Mouse (Mus musculus): ENCODE results near the gene Unc5b.

Gene Unc5b

DNA sequence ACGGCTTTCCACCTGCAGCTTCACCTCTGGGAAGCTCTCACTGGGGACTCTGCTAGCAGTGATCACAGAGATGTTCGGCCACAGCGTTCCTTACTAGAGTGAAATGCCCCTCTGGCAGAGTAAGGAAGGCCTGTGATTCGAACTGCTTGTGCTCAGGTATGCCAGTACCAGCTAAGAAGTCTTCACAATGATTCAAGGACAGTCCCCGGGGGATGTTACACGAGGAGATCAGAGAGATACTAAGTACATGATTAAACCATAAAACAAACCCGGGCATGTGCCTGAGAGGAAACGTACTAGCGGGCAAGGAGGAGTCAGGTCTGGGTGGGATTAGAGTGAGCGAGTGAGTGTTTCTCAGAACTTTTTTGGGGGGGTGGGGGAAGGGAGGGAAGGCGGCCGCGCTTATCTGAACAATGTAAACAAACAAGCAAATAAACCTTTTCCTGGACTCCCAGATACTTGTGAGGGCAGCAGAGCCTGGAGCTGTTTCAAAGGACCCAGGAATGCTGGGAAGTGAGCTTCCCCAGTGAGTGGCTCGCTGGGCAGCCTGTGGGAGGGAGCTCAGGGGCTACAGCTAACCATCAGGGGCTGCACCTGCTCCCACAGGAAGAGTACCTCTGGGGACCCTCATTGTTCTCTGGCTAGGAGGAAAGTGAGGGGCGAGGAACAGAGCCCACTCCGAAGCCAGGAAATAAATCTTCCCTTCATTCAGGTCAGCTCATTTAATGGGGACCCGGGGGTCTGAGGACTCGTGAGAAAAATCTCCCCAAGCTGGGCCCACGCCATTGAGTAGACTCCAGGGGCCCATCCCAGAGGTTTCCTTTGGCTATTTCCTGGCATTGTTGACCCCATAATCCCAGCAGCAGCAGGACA is 30.9 kb downstream of the Unc5b start:
- no peak for DNase-seq (ENCODE audit: low read depth, low spot score)

- no peak for DNase-seq (ENCODE audit: low read depth, low spot score)
Measured at GRCm38 (mm10) chr10:60797682-60798422, 33.5 kb downstream of the Unc5b start.

DNA sequence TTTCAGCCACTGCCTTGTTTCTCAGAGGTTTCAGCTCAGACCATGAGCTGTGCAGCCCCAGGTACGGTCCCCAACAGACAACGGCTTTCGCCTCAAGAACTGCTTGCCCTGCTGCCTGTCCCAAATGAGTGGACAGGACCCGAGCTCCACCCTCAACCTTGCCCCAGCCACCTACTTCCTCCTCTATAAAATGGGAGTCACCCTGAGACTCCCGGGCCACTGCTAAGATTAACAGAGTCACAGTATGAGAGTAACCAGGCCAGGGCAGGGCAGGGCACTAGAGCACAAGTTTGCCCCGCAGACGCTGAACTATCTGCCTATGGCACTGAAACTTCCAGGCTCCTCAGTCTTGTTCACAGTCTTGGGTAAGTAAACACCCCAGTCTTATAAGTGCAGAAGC is 34.9 kb downstream of the Unc5b start:
- DNase-seq (ENCODE audit: low read depth, low spot score) = no peak

DNA sequence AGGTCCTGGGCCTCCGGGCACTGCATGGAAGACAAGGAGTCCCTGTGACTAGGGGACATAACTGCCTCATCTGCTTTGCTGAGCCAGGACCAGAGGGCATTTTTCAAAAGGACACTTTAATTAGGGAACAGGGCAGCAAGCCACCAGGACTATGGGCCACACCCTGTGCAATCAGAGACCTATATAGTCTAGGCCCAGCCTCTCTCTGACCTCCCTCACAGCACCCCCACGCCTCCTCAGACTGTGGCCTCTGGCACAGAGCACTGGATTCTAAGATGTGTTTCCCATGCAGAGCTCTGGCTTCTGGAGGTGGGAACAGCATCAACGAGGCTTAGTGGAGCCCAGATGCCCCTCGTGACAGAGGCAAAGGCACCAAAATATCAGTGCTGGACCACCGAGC is 35.4 kb downstream of the Unc5b start:
- DNase-seq (ENCODE audit: low read depth, low spot score) = no peak

GRCm38 (mm10) chr10:60794792-60795191 is 36.6 kb downstream of the Unc5b start:
- DNase-seq (ENCODE audit: low read depth, low spot score) = no peak

- DNase-seq (ENCODE audit: low read depth, low spot score) = no peak
Measured at GRCm38 (mm10) chr10:60794374-60794773, 37.0 kb downstream of the Unc5b start.

DNA sequence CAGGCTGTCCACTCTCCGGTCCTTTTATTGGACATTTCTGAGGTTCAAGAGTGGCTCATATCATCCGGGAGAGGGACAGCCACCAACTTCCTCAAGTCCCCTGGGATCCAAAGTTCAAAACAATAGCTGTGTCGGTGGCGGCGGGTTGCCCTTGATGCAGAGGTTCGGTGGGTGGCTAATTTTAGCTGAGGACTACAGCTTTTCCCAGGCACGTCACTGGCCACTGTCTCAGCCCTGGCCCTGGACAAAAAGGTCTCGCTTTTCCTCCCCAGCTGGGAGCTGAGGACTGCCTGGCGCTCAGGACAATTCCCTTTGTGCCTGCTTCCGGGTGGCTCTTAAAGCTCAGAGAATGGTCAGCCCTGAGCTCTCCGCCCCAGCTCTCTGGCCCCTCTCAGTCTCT is 38.5 kb downstream of the Unc5b start:
- no peak for DNase-seq (ENCODE audit: low read depth, low spot score)

DNA sequence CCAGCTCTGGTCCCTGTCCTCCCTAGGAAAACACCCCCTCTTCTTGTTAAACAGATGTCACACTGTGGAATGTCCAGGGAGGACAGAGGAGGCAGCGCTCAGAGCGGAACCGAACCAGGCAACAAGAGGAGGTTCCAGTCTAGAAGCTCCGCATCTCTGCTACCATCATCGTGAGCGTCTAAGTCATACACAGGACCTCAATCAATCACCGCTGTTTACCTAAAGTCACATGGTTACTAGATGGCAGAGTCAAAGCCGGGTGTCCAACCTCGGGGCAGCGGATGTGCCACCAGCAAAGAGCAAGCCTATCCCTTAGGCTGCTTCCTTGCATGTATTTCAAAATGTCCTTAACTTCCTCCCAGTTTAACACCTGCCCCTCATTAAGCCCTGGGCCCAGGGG is 39.0 kb downstream of the Unc5b start:
- DNase-seq (ENCODE audit: low read depth, low spot score) = no peak

DNA sequence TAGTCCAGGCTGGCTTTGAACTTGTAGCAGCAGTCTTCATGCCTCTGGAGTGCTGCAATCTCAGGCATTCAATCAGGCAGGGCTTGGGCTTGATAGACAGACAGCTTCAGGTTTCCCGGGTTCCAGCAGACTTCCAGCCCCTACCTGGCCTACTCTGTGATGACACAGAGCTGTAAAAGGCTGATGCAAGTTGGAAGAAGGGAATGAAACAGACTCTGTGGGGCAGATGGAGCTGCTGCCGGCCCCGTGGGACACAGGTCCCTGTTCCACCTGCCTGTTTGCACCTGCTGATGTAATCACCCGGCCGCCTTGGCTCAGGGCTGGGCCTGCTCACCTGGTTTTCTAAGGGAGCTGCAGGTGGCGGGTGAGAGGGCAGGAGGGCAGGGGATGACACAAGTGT is 40.5 kb downstream of the Unc5b start:
- DNase-seq (ENCODE audit: low read depth, low spot score) = no peak

GRCm38 (mm10) chr10:60787303-60788074 is 43.9 kb downstream of the Unc5b start:
- DNase-seq (ENCODE audit: low read depth, low spot score) = no peak

DNA sequence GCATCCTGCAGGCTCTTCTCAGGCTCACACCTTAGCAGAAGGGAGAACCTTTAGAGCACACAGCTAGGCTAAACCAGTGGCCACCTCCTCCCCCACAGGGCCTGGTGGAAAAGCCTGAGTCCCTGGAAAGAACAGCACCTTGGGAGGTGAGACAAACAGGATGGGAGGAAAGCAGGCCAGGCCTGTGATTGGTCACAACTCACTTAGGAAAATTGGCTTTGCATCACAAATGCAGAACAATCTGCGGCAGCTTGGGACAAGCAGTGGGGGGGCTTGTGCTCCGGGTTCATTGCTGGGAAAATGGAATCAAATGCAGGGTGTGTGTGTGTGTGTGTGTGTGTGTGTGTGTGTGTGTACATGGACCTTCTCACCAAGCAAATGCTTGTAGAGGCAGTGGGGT is 47.8 kb downstream of the Unc5b start:
- DNase-seq (ENCODE audit: low read depth, low spot score) = no peak

GRCm38 (mm10) chr10:60779628-60780027 is 51.8 kb downstream of the Unc5b start:
- DNase-seq (ENCODE audit: low read depth, low spot score) = peak; percentile 85

DNA sequence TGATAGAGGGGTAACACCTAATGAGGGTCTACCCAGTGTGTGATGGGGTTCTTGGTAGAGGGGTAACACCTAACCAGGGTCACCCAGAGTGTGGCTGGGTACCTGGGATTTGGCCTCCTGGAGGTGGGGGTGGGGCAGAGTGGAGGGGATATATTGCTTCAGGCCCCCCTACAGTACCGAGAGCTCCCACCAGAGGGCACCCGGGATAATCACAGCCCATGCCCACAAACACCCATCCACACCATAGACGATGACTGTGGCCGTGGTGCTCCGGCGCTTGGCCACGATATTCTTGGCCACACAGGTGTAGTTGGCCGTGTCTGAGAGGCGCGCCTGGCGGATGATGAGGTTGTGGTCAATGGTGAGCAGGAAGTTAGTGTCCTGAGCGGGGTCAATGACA is 52.8 kb downstream of the Unc5b start:
- DNase-seq (ENCODE audit: low read depth, low spot score) = peak; percentile 47

GRCm38 (mm10) chr10:60775473-60775872 is 55.9 kb downstream of the Unc5b start:
- peak; percentile 68 for DNase-seq (ENCODE audit: low read depth, low spot score)

- DNase-seq (ENCODE audit: low read depth, low spot score) = no peak
Measured at GRCm38 (mm10) chr10:60774616-60775015, 56.8 kb downstream of the Unc5b start.

- peak; percentile 63 for DNase-seq (ENCODE audit: low read depth, low spot score)
Measured at GRCm38 (mm10) chr10:60770855-60771254, 60.5 kb downstream of the Unc5b start.

- no peak for DNase-seq (ENCODE audit: low read depth, low spot score)
Measured at GRCm38 (mm10) chr10:60768614-60769013, 62.8 kb downstream of the Unc5b start.

GRCm38 (mm10) chr10:60767400-60767799 is 64.0 kb downstream of the Unc5b start:
- DNase-seq (ENCODE audit: low read depth, low spot score) = no peak

- no peak for DNase-seq (ENCODE audit: low read depth, low spot score)
Measured at GRCm38 (mm10) chr10:60762126-60762525, 69.3 kb downstream of the Unc5b start.

GRCm38 (mm10) chr10:60760377-60760776 is 71.0 kb downstream of the Unc5b start:
- peak; percentile 97 for DNase-seq (ENCODE audit: low read depth, low spot score)

DNA sequence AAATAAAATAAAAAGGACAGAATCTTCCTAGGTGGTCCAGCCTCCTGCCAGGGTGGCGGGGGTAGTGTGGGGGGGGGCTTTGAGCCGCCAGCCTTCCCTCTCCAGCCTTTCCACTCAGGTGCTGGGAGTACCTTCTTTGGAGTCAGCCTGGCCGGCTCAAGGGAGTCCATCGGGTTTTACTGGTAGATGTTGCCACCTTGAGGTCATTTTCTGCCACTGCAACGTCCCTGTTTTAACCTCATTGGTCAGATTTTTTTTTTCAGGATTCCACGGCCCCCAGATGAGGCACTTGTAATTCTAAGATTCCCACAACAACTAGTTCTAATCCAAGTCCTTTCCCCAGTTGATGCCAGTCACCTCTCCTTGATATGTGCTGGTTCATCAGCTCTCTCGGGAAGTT is 74.4 kb downstream of the Unc5b start:
- peak; percentile 77 for DNase-seq (ENCODE audit: low read depth, low spot score)

DNA sequence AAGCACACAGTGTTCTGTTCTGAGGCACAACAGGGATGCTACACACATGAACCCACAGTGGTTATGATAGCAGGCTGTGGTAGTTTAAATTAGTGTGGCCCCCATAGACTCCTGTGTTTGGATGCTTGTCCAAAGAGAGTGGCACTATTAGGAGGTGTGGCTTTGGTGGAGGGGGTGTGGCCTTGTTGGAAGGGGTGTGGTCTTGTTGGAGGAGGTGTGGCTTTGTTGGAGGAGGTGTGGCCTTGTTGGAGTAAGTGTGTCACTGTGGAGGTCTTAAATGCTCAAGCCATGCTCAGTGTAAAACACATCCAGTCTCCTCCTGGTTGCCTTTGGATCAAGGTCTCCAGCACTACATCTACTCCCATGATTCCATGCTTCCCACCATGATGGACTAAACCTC is 75.2 kb downstream of the Unc5b start:
- no peak for DNase-seq (ENCODE audit: low read depth, low spot score)

All from 3T3-L1 (cell line).